Mouse (Mus musculus) liver, adult 2 months (tissue): ENCODE results near the gene Sorbs2. TPM values are rescaled to one million over a fixed set of nuclear protein-coding genes. Genes with fewer than 3 reads are reported as not detected.
A peak's percentile ranks its signal among the peaks of the same experiment; 100 is the strongest.

Experiments used
- DNase-seq: peaks from one replicate; pipeline ENCODE4 v3.0.0-alpha.2; 2011; ENCODE audit warnings: low read depth, low spot score; ENCODE audit errors: extremely low read depth
- H3K27ac ChIP-seq: fragments of 200-500 bp; replicated peaks from 2 replicates; pipeline ENCODE4 v1.5.1; 2012; ENCODE audit warnings: low read depth, mild to moderate bottlenecking, control low read depth, inconsistent platforms, low read length; ENCODE audit not compliant: insufficient read depth
- H3K27me3 ChIP-seq: fragments of 200-500 bp; 2 replicates; pipeline ENCODE4 v1.6.1; 2012; ENCODE audit warnings: mild to moderate bottlenecking, moderate library complexity, low read length, inconsistent platforms; ENCODE audit not compliant: control insufficient read depth, insufficient read depth
- H3K36me3 ChIP-seq: fragments of 200-500 bp; 2 replicates; pipeline ENCODE4 v1.6.1; 2012; ENCODE audit warnings: low read length, inconsistent platforms; ENCODE audit not compliant: control insufficient read depth, insufficient read depth
- H3K4me1 ChIP-seq: fragments of 200-500 bp; 2 replicates; pipeline ENCODE4 v1.6.1; 2011; ENCODE audit warnings: low read length; ENCODE audit not compliant: control insufficient read depth, insufficient read depth
- H3K4me3 ChIP-seq: fragments of 200-500 bp; 2 replicates; pipeline ENCODE4 v1.5.1; 2011; ENCODE audit warnings: low read depth, mild to moderate bottlenecking, control low read depth, low read length, moderate library complexity; ENCODE audit not compliant: insufficient read depth
- H3K79me2 ChIP-seq: fragments of 200-500 bp; 2 replicates; pipeline ENCODE4 v1.6.1; 2012; ENCODE audit warnings: inconsistent platforms, mild to moderate bottlenecking, low read length, moderate library complexity; ENCODE audit not compliant: control insufficient read depth, insufficient read depth
- H3K9ac ChIP-seq: fragments of 200-500 bp; 2 replicates; pipeline ENCODE4 v1.6.1; 2012; ENCODE audit warnings: low read depth, mild to moderate bottlenecking, control low read depth, inconsistent platforms, low read length
- CTCF ChIP-seq: fragments of 200-500 bp; IDR thresholded peaks from 2 replicates; pipeline ENCODE4 v1.5.1; 2011; ENCODE audit warnings: low read depth, low read length, control low read depth
- POLR2A ChIP-seq: fragments of 200-500 bp; IDR thresholded peaks from 2 replicates; pipeline ENCODE4 v1.6.1; 2011; ENCODE audit warnings: low read length, control low read depth; ENCODE audit not compliant: insufficient read depth; ENCODE audit errors: extremely low read depth
- WGBS: fragments of 180-500 bp; shearing (Covaris S2); methylation state at CpG from one replicate; pipeline ENCODE4 v1.1.7; 2018; 5-methylcytosine and 5-hydroxymethylcytosine counted together
- polyA plus RNA-seq: library from polyadenylated mRNA; depleted of rRNA; stranded (reverse); fragments of >200 nt; gene quantifications from 2 replicates; pipeline ENCODE4 v1.2.3, GENCODE M21; 2012
- total RNA-seq: library from RNA; depleted of rRNA; stranded (reverse); fragments of >200 nt; gene quantifications from 2 replicates; pipeline ENCODE4 v1.2.3, GENCODE M21; 2014

The Sorbs2 gene
- total and polyA plus RNA-seq, 2 experiments, result 40.7 to 51.9 TPM

- H3K27me3 ChIP-seq, result no peaks in the 10 kb centered on the region
- H3K9ac ChIP-seq, result no peak overlapping the region
- TF ChIP-seq POLR2A (no peak), CTCF (no peak)
- H3K4me3 ChIP-seq, result no peak overlapping the region
- no peak overlapping the region for H3K27ac ChIP-seq
- no peaks in the 10 kb centered on the region for H3K79me2 ChIP-seq
- peaks cover 37% of the 10 kb centered on the region for H3K36me3 ChIP-seq
- 94% methylated on average over 3 of the region's 3 CpGs for WGBS
- no peaks in the 10 kb centered on the region for H3K4me1 ChIP-seq
- DNase-seq, result no peak
These were observed 281.0 kb downstream of the Sorbs2 start for GRCm38 (mm10) chr8:45788610-45789009.

GRCm38 (mm10) chr8:45794847-45795246 lies 287.3 kb downstream of the Sorbs2 start:
- 82% methylated on average over 14 of the region's 14 CpGs for WGBS
- H3K79me2 ChIP-seq, result no peaks in the 10 kb centered on the region
- peaks cover 35% of the 10 kb centered on the region for H3K36me3 ChIP-seq
- H3K4me1 ChIP-seq, result no peaks in the 10 kb centered on the region
- DNase-seq, result no peak
- no peaks in the 10 kb centered on the region for H3K27me3 ChIP-seq
- no peak overlapping the region for H3K9ac ChIP-seq
- no peak overlapping the region for H3K4me3 ChIP-seq
- TF ChIP-seq CTCF, result peak; percentile 57
- no peak for TF ChIP-seq POLR2A
- H3K27ac ChIP-seq, result no peak overlapping the region

- H3K36me3 ChIP-seq, result peaks cover 42% of the 10 kb centered on the region
- H3K27me3 ChIP-seq, result no peaks in the 10 kb centered on the region
- no peaks in the 10 kb centered on the region for H3K4me1 ChIP-seq
- no peaks in the 10 kb centered on the region for H3K79me2 ChIP-seq
- TF ChIP-seq CTCF, result peak; percentile 37; the same call in 1 of the 2 replicates
- TF ChIP-seq POLR2A, result no peak
- H3K27ac ChIP-seq, result no peak overlapping the region
- WGBS, result 81% methylated on average over 11 of the region's 11 CpGs
- DNase-seq, result no peak
- H3K4me3 ChIP-seq, result no peak overlapping the region
- no peak overlapping the region for H3K9ac ChIP-seq
These were observed 288.7 kb downstream of the Sorbs2 start for GRCm38 (mm10) chr8:45796331-45796740.

GRCm38 (mm10) chr8:45799517-45799916 lies 291.9 kb downstream of the Sorbs2 start:
- no peaks in the 10 kb centered on the region for H3K79me2 ChIP-seq
- TF ChIP-seq CTCF (no peak), POLR2A (no peak)
- H3K4me3 ChIP-seq, result no peak overlapping the region
- H3K27me3 ChIP-seq, result no peaks in the 10 kb centered on the region
- WGBS, result 84% methylated on average over 4 of the region's 4 CpGs
- peaks cover 47% of the 10 kb centered on the region for H3K36me3 ChIP-seq
- H3K9ac ChIP-seq, result no peak overlapping the region
- no peak for DNase-seq
- no peak overlapping the region for H3K27ac ChIP-seq
- H3K4me1 ChIP-seq, result no peaks in the 10 kb centered on the region

- no peak for DNase-seq
- Histone ChIP-seq H3K27me3 (no peaks in the 10 kb centered on the region), H3K9ac (no peak overlapping the region), H3K36me3 (peaks cover 64% of the 10 kb centered on the region), H3K4me3 (no peak overlapping the region), H3K4me1 (no peaks in the 10 kb centered on the region), H3K79me2 (no peaks in the 10 kb centered on the region), H3K27ac (no peak overlapping the region)
- 92% methylated on average over 6 of the region's 6 CpGs for WGBS
- no peak for TF ChIP-seq CTCF
- TF ChIP-seq POLR2A, result no peak
These were observed 301.0 kb downstream of the Sorbs2 start for GRCm38 (mm10) chr8:45808597-45808996.

GRCm38 (mm10) chr8:45816765-45817426 lies 309.3 kb downstream of the Sorbs2 start:
- Histone ChIP-seq H3K79me2 (no peaks in the 10 kb centered on the region), H3K27me3 (no peaks in the 10 kb centered on the region), H3K27ac (no peak overlapping the region), H3K36me3 (peaks cover 42% of the 10 kb centered on the region), H3K4me1 (no peaks in the 10 kb centered on the region), H3K9ac (no peak overlapping the region), H3K4me3 (no peak overlapping the region)
- WGBS, result 45% methylated on average over 7 of the region's 7 CpGs
- peak; percentile 33 for DNase-seq
- TF ChIP-seq POLR2A (no peak), CTCF (0 out of 2 replicates have a peak, but pooled peaks have one; percentile 19)
